Mouse (Mus musculus): ENCODE results near the gene Srp9. TPM values are rescaled to one million over a fixed set of nuclear protein-coding genes. Genes with fewer than 3 reads are reported as not detected.
A peak's percentile ranks its signal among the peaks of the same experiment; 100 is the strongest.

Srp9 gene
- polyA plus RNA-seq, 1 experiment from 2014 or later = 145 TPM

- no peak overlapping the region for H3K9ac ChIP-seq (replicated peaks; ENCODE audit: low read depth, low read length)
- WGBS = 72% methylated on average over 15 of the region's 15 CpGs
- no peak overlapping the region for H3K4me2 ChIP-seq (replicated peaks; ENCODE audit: low read depth, low read length)
- ATAC-seq (ENCODE audit: insufficient number of reproducible peaks, insufficient read depth, low FRiP score, low read depth) = no peak
- no peaks in the 10 kb centered on the region for H3K9me3 ChIP-seq (ENCODE audit: control insufficient read depth, low read depth, low read length)
- H3K4me3 ChIP-seq (ENCODE audit: low read depth, low read length) = no peak overlapping the region
- no peak overlapping the region for H3K27ac ChIP-seq (ENCODE audit: low read length)
- H3K27me3 ChIP-seq (ENCODE audit: control insufficient read depth, insufficient read depth, low read length) = no peaks in the 10 kb centered on the region
- H3K36me3 ChIP-seq (ENCODE audit: control insufficient read depth, insufficient read depth, low read length) = no peaks in the 10 kb centered on the region
- H3K4me1 ChIP-seq (ENCODE audit: control insufficient read depth, insufficient read depth, low read length) = peaks cover 18% of the 10 kb centered on the region
These were observed 13.7 kb upstream of the Srp9 start for GRCm38 (mm10) chr1:182110708-182111385.

DNA sequence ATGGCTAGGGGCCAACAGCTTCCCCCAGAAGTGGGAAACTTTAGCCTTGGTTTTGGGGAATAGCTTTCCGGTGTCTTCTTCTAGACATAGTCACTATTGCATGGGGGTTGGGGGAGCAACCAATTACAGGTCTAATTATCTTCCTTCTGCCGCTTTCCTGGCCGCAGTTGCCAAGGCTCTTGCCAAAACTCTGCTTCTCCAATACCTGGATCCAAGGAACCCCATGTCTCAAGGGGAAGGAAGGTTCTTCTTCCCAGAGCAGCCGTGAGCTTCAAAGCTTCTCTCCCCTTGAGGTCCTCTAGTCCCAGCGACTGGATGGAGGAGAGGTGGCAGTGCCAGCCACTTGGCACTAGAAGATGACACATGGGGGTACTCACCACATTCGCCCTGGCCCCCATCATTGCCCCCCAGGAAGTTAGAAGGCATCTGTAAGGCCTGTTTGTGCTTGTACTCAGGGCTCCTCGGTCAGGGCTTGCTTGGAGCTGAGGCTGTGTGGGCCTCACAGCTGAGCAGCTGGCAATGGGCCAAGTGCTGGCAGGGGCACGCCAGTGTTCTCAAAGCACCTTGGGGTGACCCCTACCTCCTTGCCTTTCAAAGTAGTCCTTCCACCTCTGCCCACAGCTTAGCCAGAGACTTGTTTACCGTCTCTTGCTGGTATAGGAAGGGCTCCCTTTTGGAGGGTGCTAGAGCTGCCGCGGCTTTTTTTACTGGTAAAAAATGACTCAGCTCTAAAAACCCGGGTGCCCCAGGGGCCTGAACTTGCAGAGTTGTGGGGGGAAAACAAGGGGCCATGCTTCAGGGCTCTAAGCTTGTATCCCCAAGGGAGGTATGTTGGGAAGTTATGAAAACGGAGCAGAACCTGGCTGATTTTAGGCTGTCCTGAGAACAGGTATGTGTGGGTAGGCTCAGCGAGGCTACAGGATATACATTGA is 12.9 kb upstream of the Srp9 start:
- Histone ChIP-seq H3K4me3 (ENCODE audit: low read depth, low read length) (no peak overlapping the region), H3K27me3 (ENCODE audit: control insufficient read depth, insufficient read depth, low read length) (no peaks in the 10 kb centered on the region), H3K9ac (replicated peaks; ENCODE audit: low read depth, low read length) (no peak overlapping the region), H3K4me2 (replicated peaks; ENCODE audit: low read depth, low read length) (no peak overlapping the region), H3K27ac (ENCODE audit: low read length) (no peak overlapping the region), H3K4me1 (ENCODE audit: control insufficient read depth, insufficient read depth, low read length) (peaks cover 18% of the 10 kb centered on the region), H3K36me3 (ENCODE audit: control insufficient read depth, insufficient read depth, low read length) (no peaks in the 10 kb centered on the region), H3K9me3 (ENCODE audit: control insufficient read depth, low read depth, low read length) (no peaks in the 10 kb centered on the region)
- peak; percentile 42 for ATAC-seq (ENCODE audit: insufficient number of reproducible peaks, insufficient read depth, low FRiP score, low read depth)
- 63% methylated on average over 14 of the region's 14 CpGs for WGBS

DNA sequence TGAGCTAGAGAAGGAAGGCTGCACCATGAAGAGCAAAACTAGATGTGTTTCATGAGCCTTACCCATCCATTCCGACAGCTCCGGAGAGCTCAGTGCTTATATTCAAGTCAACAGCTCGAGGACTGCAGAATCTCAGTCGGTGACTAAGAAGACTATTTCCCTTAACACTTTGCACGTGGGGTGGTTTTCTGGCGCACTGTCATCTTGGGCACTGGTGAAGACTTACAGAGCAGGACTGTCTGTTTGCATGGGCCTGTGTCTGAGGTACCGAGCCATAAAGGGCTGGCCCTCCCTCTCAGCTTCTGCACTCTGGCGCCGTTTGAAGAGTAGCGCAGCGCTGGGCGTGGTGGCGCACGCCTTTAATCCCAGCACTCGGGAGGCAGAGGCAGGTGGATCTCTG is 12.2 kb upstream of the Srp9 start:
- no peaks in the 10 kb centered on the region for H3K9me3 ChIP-seq (ENCODE audit: control insufficient read depth, low read depth, low read length)
- H3K4me2 ChIP-seq (replicated peaks; ENCODE audit: low read depth, low read length) = no peak overlapping the region
- H3K36me3 ChIP-seq (ENCODE audit: control insufficient read depth, insufficient read depth, low read length) = no peaks in the 10 kb centered on the region
- peaks cover 18% of the 10 kb centered on the region for H3K4me1 ChIP-seq (ENCODE audit: control insufficient read depth, insufficient read depth, low read length)
- no peak for ATAC-seq (ENCODE audit: insufficient number of reproducible peaks, insufficient read depth, low FRiP score, low read depth)
- H3K4me3 ChIP-seq (ENCODE audit: low read depth, low read length) = no peak overlapping the region
- WGBS = 88% methylated on average over 15 of the region's 15 CpGs
- no peak overlapping the region for H3K9ac ChIP-seq (replicated peaks; ENCODE audit: low read depth, low read length)
- H3K27me3 ChIP-seq (ENCODE audit: control insufficient read depth, insufficient read depth, low read length) = no peaks in the 10 kb centered on the region
- no peak overlapping the region for H3K27ac ChIP-seq (ENCODE audit: low read length)

GRCm38 (mm10) chr1:182113131-182113530 is 11.4 kb upstream of the Srp9 start:
- Histone ChIP-seq H3K36me3 (ENCODE audit: control insufficient read depth, insufficient read depth, low read length) (no peaks in the 10 kb centered on the region), H3K9ac (replicated peaks; ENCODE audit: low read depth, low read length) (no peak overlapping the region), H3K27ac (ENCODE audit: low read length) (no peak overlapping the region), H3K4me3 (ENCODE audit: low read depth, low read length) (no peak overlapping the region), H3K27me3 (ENCODE audit: control insufficient read depth, insufficient read depth, low read length) (no peaks in the 10 kb centered on the region), H3K4me2 (replicated peaks; ENCODE audit: low read depth, low read length) (no peak overlapping the region), H3K9me3 (ENCODE audit: control insufficient read depth, low read depth, low read length) (no peaks in the 10 kb centered on the region), H3K4me1 (ENCODE audit: control insufficient read depth, insufficient read depth, low read length) (peaks cover 18% of the 10 kb centered on the region)
- no peak for ATAC-seq (ENCODE audit: insufficient number of reproducible peaks, insufficient read depth, low FRiP score, low read depth)
- 81% methylated on average over 11 of the region's 11 CpGs for WGBS

- Histone ChIP-seq H3K4me2 (replicated peaks; ENCODE audit: low read depth, low read length) (no peak overlapping the region), H3K27me3 (ENCODE audit: control insufficient read depth, insufficient read depth, low read length) (no peaks in the 10 kb centered on the region), H3K36me3 (ENCODE audit: control insufficient read depth, insufficient read depth, low read length) (no peaks in the 10 kb centered on the region), H3K9me3 (ENCODE audit: control insufficient read depth, low read depth, low read length) (no peaks in the 10 kb centered on the region), H3K4me3 (ENCODE audit: low read depth, low read length) (no peak overlapping the region), H3K27ac (ENCODE audit: low read length) (no peak overlapping the region), H3K9ac (replicated peaks; ENCODE audit: low read depth, low read length) (no peak overlapping the region), H3K4me1 (ENCODE audit: control insufficient read depth, insufficient read depth, low read length) (peaks cover 18% of the 10 kb centered on the region)
- 36% methylated on average over 19 of the region's 19 CpGs for WGBS
- ATAC-seq (ENCODE audit: insufficient number of reproducible peaks, insufficient read depth, low FRiP score, low read depth) = no peak; the same call in 1 of the 2 replicates
These were observed 10.7 kb upstream of the Srp9 start for GRCm38 (mm10) chr1:182113587-182114500.

DNA sequence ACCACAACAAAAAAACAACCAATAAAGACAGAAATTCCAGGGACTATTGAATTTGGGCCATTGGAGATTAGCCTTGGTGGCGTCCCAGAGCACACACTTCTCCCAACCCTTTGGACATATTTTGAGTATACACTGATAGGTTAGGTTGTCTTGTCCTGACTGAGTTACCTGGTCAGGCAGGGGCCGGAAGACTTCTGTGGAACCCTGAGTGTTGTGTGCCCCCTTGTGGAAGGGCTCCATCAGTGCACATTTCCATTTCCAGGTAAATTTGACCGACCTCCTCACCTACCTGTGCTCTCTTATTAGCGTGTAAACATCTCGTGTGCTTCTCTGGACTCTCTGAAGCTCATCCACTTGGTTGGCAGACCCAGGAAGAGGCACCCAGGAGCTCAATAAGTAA is 9.3 kb upstream of the Srp9 start:
- Histone ChIP-seq H3K9me3 (ENCODE audit: control insufficient read depth, low read depth, low read length) (no peaks in the 10 kb centered on the region), H3K9ac (replicated peaks; ENCODE audit: low read depth, low read length) (no peak overlapping the region), H3K27ac (ENCODE audit: low read length) (no peak overlapping the region), H3K4me3 (ENCODE audit: low read depth, low read length) (no peak overlapping the region), H3K4me2 (replicated peaks; ENCODE audit: low read depth, low read length) (no peak overlapping the region), H3K4me1 (ENCODE audit: control insufficient read depth, insufficient read depth, low read length) (peaks cover 18% of the 10 kb centered on the region), H3K36me3 (ENCODE audit: control insufficient read depth, insufficient read depth, low read length) (no peaks in the 10 kb centered on the region), H3K27me3 (ENCODE audit: control insufficient read depth, insufficient read depth, low read length) (no peaks in the 10 kb centered on the region)
- ATAC-seq (ENCODE audit: insufficient number of reproducible peaks, insufficient read depth, low FRiP score, low read depth) = 0 out of 2 replicates have a peak, but pooled peaks have one; percentile 12
- 18% methylated on average over 5 of the region's 5 CpGs for WGBS

- Histone ChIP-seq H3K27me3 (ENCODE audit: control insufficient read depth, insufficient read depth, low read length) (no peaks in the 10 kb centered on the region), H3K4me1 (ENCODE audit: control insufficient read depth, insufficient read depth, low read length) (peaks cover 16% of the 10 kb centered on the region), H3K36me3 (ENCODE audit: control insufficient read depth, insufficient read depth, low read length) (no peaks in the 10 kb centered on the region), H3K9me3 (ENCODE audit: control insufficient read depth, low read depth, low read length) (no peaks in the 10 kb centered on the region), H3K27ac (ENCODE audit: low read length) (no peak overlapping the region), H3K4me3 (ENCODE audit: low read depth, low read length) (no peak overlapping the region), H3K9ac (replicated peaks; ENCODE audit: low read depth, low read length) (no peak overlapping the region), H3K4me2 (replicated peaks; ENCODE audit: low read depth, low read length) (no peak overlapping the region)
- 33% methylated on average over 7 of the region's 7 CpGs for WGBS
- peak; percentile 64; the same call in 1 of the 2 replicates for ATAC-seq (ENCODE audit: insufficient number of reproducible peaks, insufficient read depth, low FRiP score, low read depth)
These were observed 8.7 kb upstream of the Srp9 start for GRCm38 (mm10) chr1:182115651-182116408.
